Mouse (Mus musculus) 3134 (cell line): ENCODE measurements around the gene Azin2.

ENCODE experiments used
- DNase-seq: peaks from one replicate; pipeline ENCODE4 v3.0.0-alpha.2; 2011; ENCODE audit warnings: low spot score; ENCODE audit not compliant: insufficient read length; ENCODE audit errors: extremely low read depth

Azin2 gene

DNA sequence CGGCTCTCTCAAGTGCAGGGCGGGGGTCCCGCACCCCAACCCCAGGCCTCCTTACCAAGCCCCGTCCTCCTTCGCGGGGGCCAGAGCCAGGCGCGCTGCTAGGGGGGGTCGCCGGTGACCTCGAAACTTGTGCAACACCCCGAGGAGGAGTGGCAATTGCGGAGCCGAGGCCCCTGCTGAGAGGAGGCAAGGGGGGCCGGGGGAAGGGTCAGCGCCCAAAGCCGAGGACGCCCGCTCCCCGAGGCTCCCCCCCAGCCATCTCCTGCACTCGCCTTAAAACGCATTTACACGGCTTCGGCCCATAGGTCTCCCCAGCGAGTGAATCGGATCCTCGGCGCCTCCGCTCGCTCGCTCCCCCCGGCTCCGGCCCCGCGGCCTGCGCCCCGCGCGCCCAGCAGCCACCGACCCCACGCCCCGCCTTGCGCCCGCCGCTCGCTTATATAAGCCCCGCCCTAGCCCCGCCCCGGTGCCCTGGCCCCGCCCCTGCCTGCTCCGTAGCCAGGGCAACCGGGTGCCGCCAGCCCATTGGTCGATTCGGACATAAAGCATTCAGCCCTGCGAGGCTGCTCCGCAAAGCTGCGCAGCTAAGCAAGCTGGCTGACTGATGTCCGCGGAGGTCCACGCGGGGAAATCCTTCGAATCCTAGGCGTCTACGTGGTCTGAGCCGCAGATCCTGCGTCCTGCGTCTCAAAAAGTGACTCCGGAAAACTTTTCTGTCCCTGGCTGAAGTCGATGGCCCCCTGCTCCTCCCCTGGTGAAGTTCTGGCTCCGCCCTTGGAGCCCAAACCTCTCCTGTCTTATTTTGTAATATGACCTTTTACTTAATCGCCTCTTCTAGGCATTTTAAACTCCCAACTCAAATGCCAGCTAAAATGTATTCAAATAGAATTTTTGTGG is at the start of gene Azin2:
TSS of gene Azin2 (minus strand) at position 414 of the 897 bp plus-strand sequence.
- peak; percentile 93 for DNase-seq

- peak; percentile 84 for DNase-seq
Observed at GRCm38 (mm10) chr4:129011604-129012121, 49.4 kb upstream of the Azin2 start.

GRCm38 (mm10) chr4:129009521-129009920 is 47.3 kb upstream of the Azin2 start:
- no peak for DNase-seq

GRCm38 (mm10) chr4:129008672-129009071 is 46.4 kb upstream of the Azin2 start:
- DNase-seq = no peak

DNA sequence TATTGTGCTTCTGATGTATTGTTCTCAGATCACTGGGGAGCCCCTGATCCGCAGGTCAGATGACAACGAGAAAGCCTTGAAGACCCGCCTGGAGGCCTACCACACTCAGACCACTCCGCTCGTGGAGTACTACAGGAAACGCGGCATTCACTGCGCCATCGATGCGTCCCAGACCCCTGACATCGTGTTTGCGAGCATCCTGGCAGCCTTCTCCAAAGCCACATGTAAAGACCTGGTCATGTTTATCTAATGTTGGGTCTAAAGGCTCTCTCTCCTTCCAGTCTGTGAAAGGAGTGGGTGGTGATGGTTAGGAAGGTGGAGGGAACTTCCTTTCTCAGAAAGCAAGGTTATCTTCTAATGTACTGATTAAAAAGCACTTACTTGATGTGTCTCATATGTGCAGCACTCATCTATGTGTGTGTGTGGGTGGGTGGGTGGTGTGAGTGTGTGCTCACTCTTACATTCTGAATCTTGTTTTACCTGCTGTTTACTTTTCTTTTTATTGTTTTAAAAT is 45.8 kb upstream of the Azin2 start:
- DNase-seq = no peak

DNA sequence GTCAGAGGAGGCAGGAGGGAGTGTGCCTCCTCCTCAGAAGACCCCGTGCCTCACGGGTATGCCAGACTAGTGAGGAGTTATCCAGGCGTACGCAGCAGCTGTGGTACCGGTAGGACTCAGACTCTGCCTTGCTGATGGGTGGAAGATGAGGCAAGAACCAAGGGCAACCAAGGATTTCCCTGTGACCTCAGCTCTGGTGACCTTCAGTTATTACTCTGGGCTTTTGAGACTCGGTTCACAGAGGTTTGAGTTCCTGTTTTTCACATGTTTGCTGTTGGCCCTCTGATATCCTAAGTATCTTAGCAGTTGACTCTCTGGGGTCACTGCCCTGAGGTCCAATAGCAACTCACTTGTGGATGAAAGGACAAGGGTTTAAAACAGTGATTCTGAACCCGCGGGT is 41.5 kb upstream of the Azin2 start:
- no peak for DNase-seq

DNA sequence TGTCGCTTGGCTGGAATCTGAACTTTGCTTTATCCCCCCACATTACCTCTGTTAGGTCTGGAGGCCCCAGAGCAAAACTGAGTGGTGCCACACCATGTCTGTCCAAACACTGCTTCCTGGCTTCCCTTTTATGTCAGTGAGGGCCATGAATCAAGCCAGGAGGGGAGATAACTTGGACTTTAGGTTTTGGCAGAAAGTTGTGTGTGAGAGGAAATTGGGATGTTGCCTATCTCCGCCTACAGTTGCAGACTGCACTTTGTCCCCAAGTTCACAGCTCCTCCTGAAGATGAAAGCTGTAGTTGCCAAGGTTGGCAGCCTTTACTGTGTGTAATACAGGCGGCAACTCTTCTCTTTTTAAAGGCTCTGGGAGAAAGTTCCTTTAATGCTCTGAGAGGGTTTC is 38.5 kb upstream of the Azin2 start:
- no peak for DNase-seq

DNA sequence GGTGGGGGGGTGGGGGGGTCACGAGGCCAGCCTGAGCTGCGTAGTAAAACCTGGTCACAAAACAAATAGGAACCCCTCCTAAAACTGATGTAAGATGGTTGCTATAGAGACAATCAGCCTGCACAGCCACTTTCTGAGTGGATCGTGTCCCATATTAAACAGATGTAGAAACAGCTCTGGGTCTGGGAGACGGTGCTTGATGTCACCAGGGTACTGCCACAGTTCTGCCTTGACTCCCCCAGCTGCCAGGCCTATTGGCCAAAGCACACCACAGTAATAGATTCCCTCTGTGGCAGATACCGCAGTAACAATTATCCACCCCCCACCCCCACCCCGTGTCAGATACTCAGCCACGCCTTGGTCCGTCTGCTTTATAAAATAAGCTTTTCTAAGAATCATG is 36.2 kb upstream of the Azin2 start:
- no peak for DNase-seq

- no peak for DNase-seq
Observed at GRCm38 (mm10) chr4:128997258-128997657, 35.0 kb upstream of the Azin2 start.

DNA sequence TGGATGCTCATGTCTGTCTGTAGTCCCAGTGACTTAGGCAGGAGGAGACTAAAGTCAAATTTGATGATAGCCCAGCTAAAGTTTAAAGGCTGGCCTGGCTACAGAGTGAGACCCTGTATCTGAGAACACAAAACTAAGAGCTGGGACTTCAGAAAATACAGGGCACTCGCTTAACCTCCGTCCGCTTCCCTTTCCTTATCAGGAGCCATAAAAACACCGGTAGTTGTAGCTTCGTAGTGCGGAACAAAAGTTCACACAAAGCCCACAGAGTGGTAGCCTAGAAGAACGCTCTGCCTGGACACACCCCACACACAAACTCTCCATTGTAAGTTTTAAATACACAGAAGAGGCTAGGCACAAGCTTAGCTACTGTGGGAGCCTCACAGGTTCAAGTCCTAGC is 33.0 kb upstream of the Azin2 start:
- DNase-seq = no peak

DNA sequence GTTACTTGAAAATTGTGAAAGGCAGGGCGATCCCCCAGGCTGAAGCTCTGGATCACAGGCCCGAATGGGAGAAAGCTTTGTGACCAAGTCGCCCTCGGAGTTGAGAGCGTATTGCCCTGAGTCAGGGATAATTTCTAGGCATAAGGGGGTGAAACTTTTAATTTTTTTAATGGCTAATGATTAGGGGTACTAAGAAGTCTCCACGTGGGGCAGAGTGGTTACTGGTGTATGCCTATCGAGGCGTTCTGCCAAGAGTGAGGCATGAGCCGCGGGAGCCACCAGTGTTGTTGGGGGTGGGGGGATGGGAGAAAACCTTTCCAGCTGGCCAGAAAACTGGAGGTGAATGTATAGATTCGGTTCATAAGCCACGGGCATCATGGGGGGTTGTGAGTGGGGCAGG is 31.4 kb upstream of the Azin2 start:
- no peak for DNase-seq

DNA sequence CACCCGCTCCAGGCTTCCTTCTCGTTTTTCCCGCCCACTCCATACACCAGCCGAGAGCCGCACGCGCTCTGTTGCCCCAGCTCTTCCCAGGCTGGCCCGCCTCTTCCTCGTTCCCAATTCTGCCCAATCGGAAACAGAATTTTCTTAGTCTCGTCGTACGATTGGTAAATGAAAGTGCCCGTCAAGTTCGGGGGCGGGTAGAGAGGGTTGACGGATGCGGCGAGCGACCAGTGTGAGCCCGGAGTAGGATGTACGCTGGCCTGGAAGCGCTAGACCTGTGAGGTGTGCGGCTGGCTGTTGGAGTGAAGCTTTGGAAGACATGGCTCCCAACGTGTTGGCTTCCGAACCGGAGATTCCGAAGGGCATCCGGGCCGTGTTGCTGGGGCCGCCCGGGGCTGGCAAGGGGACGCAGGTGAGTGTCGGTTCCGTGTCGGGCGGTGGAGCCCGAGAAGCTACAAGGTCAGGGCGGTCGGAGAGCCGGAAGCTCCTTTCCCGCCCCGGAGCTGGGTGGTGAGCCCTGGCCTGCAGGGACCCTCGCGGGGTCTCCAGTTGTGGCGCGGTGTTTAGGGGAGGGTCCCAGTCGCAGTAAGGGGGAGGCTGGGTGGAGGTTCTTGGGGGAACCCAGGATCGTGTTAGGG is 30.9 kb upstream of the Azin2 start:
- peak; percentile 95 for DNase-seq

DNA sequence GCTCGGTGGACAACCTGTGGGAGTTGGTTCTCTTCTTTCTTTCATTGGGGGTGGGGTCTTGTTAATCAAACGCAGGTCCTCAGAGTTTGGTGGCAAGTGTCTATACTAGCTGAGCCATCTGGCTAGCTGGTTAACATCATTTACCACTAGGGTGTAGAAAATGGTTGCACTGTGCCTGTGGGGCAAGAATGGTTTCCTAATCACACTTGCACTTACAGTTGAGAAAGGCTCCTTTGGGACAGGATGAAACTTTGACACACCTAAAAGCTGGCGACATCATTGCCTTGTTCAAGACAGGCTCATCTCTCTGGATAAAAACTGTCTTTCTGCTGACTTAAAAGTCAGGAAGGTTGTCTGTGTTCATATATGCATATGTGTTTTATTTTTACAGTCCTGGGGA is 29.9 kb upstream of the Azin2 start:
- no peak for DNase-seq

- no peak for DNase-seq
Observed at GRCm38 (mm10) chr4:128991500-128992008, 29.3 kb upstream of the Azin2 start, which contains the start of gene Ak2. Ak2 (plus strand) TSS chr4:128991958.

- no peak for DNase-seq
Observed at GRCm38 (mm10) chr4:128989678-128990077, 27.4 kb upstream of the Azin2 start.

- no peak for DNase-seq
Observed at GRCm38 (mm10) chr4:128988911-128989310, 26.7 kb upstream of the Azin2 start.

DNA sequence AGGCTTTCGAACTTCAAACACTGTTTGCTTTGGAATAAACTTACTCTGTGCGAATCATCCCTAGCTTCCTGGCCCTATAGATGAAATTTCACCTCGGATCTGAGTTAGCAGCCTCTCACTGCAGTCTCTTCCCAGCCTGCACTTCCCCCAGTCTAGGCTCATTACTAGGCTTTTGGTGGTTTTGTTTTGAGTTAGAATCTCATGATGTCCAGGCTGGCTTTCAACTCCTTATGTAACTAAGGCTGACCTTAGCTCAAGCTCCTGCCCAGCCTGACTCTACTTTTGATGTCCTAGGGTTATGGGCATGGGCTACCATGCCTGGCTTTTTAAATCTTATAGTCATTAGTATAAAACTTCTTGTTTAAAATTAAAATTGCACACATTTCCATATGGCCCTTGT is 22.4 kb upstream of the Azin2 start:
- DNase-seq = no peak

- DNase-seq = no peak
Observed at GRCm38 (mm10) chr4:128983656-128984055, 21.4 kb upstream of the Azin2 start.

DNA sequence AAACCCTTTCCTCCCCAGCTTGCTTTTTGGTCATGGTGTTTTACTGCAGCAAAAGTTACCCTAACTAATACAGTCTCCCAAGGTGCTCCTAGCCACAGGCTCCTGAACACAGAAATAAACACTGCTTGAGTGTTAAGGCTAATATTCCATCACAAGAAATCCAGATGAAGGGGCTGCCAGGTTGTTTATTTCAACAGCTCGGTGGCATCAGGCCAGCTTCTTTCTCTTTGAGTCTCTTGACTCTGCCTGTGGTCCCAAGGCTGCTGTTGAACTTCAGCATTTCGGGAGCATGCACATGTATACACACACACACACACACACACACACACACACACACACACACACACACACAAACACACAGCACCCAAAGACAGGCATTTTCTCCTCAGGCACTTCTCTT is 20.9 kb upstream of the Azin2 start:
- DNase-seq = no peak

DNA sequence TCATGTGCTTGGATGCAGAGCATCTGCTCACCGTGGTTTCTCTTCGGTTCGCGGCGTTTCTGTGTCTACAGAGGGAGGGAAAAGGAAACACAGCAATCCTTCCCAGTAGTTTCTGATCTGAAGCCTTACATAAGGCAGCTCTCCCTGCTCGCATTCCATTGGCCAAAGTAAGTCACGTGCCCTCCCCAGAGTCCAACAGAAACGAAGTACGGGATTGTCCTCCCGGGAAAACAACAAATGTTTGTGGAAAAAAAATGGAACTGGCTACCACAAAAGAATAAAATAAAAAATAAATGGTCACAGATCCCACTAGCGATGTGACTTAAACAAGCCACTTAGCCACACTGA is 19.6 kb upstream of the Azin2 start:
- DNase-seq = no peak
